Comparison of ENCODE assay signal across 9 mouse cellular contexts in the genomic region with DNA sequence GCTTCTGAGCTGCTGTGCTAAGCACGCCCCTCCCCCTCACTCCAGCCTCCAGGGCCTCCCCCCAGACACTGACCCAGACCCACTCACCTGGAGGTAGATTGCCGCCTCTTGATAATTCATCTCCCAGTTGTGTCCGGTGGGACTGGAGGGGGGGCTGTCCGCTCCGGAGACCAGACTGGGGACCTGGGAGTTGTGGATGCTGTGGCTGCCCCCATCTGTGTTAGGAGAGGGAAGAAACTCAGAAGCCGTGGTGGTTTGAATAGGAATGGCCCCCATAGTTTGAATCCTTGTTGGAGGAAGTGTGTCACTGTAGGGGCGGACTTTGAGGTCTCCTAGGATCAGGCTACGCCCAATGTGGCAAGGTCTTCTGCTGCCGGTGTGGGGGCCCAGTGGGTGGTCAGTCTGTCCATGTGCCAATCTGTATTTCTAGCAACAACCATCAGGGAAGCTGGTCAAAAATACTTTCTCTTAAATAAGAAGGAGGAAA. TPM values are rescaled to one million over a fixed set of nuclear protein-coding genes. Genes with fewer than 3 reads are reported as not detected.
DNase-seq lines count a peak whose midpoint lies in the region; ATAC-seq and TF ChIP-seq lines count a peak whose summit lies in the region.
"Had no signal": no experiment of that assay in that cellular context is flagged by ENCODE, and none has a peak within 500 bp of the region (broad histone marks: within the 10 kb centered on the region; RNA-seq: fewer than 3 reads in every experiment).

No protein-coding gene starts in this region.

- 46% methylated on average over 9 of the region's 9 CpGs for WGBS in lung, embryonic 14.5 days
- 62% methylated on average over 9 of the region's 9 CpGs for WGBS in limb, embryonic 15.5 days
- 60% methylated on average over 9 of the region's 9 CpGs for WGBS in neural tube, embryonic 15.5 days

- H3K27me3 ChIP-seq in lung, embryonic 14.5 days (ENCODE audit: insufficient read depth, low read length) = no peaks in the 10 kb centered on the region
- H3K27me3 ChIP-seq in limb, embryonic 15.5 days = no peaks in the 10 kb centered on the region
- H3K27me3 ChIP-seq in neural tube, embryonic 15.5 days (replicated peaks) = no peaks in the 10 kb centered on the region

- no peak overlapping the region; the same call in 1 of the 2 replicates for H3K4me3 ChIP-seq in lung, embryonic 14.5 days (ENCODE audit: low read depth, low read length)
- H3K4me3 ChIP-seq in limb, embryonic 15.5 days = peak overlapping the region; percentile 3; the same call in 1 of the 2 replicates
- no peak overlapping the region for H3K4me3 ChIP-seq in neural tube, embryonic 15.5 days (replicated peaks)

- H3K27ac ChIP-seq in lung, embryonic 14.5 days (ENCODE audit: low read depth) = peak overlapping the region; percentile 73
- H3K27ac ChIP-seq in limb, embryonic 15.5 days = peak overlapping the region; percentile 55
- peak overlapping the region; percentile 70 for H3K27ac ChIP-seq in neural tube, embryonic 15.5 days (replicated peaks)

- peak; percentile 51 for DNase-seq in cerebellum, adult 11 months
- no peak for DNase-seq in cerebellum, adult 8-10 months
- no peak for DNase-seq in lung, embryonic 14.5 days
- DNase-seq in lung, adult 18-20 months = no peak
- no peak for DNase-seq in right cerebral cortex, postnatal 36 days (ENCODE audit: low spot score in 2 of 2)
- DNase-seq in gastrocnemius, adult 18-20 months (ENCODE audit: low spot score) = no peak
- DNase-seq: right cerebral cortex, postnatal 4 days had no signal

- peak overlapping the region; percentile 49; the same call in 1 of the 2 replicates for H3K4me2 ChIP-seq in lung, embryonic 14.5 days
- H3K4me2 ChIP-seq in limb, embryonic 15.5 days = peak overlapping the region; percentile 38; the same call in 1 of the 2 replicates
- 0 out of 2 replicates have a peak overlapping the region, but pooled peaks have one; percentile 17 for H3K4me2 ChIP-seq in neural tube, embryonic 15.5 days

- H3K36me3 ChIP-seq in lung, embryonic 14.5 days (ENCODE audit: insufficient read depth) = peaks cover 19% of the 10 kb centered on the region
- H3K36me3 ChIP-seq in limb, embryonic 15.5 days = peaks cover 20% of the 10 kb centered on the region
- H3K36me3 ChIP-seq in neural tube, embryonic 15.5 days = peaks cover 10% of the 10 kb centered on the region

- H3K4me1 ChIP-seq in lung, embryonic 14.5 days (ENCODE audit: insufficient read depth) = peaks cover 48% of the 10 kb centered on the region
- peaks cover 64% of the 10 kb centered on the region for H3K4me1 ChIP-seq in limb, embryonic 15.5 days
- H3K4me1 ChIP-seq in neural tube, embryonic 15.5 days = peaks cover 51% of the 10 kb centered on the region

- ATAC-seq in lung, embryonic 14.5 days (ENCODE audit: insufficient read depth) = no peak
- ATAC-seq in limb, embryonic 15.5 days (ENCODE audit: insufficient number of reproducible peaks, low FRiP score, low TSS enrichment, low read depth) = no peak
- no peak for ATAC-seq in neural tube, embryonic 15.5 days (ENCODE audit: low FRiP score)

- no peak overlapping the region for H3K9ac ChIP-seq in lung, embryonic 14.5 days
- H3K9ac ChIP-seq in limb, embryonic 15.5 days = no peak overlapping the region
- H3K9ac ChIP-seq in neural tube, embryonic 15.5 days (replicated peaks) = no peak overlapping the region

- TF ChIP-seq CTCF in lung, embryonic 14.5 days (IDR thresholded peaks at IDR 0.05; ENCODE audit: low read depth) = no peak

- H3K9me3 ChIP-seq in lung, embryonic 14.5 days (ENCODE audit: low read depth, low read length) = no peaks in the 10 kb centered on the region
- no peaks in the 10 kb centered on the region for H3K9me3 ChIP-seq in limb, embryonic 15.5 days
- no peaks in the 10 kb centered on the region for H3K9me3 ChIP-seq in neural tube, embryonic 15.5 days (replicated peaks)

RNA-seq across cellular contexts. Expression of gene Tpcn1, which starts 28.3 kb away (rescaled TPM):
- 16.5 and 17.0 TPM in 2 replicates for polyA plus RNA-seq in lung, embryonic 14.5 days (2014; fragmentation: Nextera tagmentation; extraction: Ambion mirVana)
- 25.4 and 25.8 TPM in 2 replicates for polyA plus RNA-seq in limb, embryonic 15.5 days (2015; fragmentation: Nextera tagmentation; extraction: Ambion mirVana)
- polyA plus RNA-seq in neural tube, embryonic 15.5 days (2015; fragmentation: Nextera tagmentation; extraction: Ambion mirVana) = 20.9 and 21.7 TPM in 2 replicates
- 10 to 100 TPM; 38.9 to 42.9 TPM for total RNA-seq in gastrocnemius, adult 18-20 months (2021)

RNA-seq across cellular contexts. Expression of gene Iqcd, which starts 28.6 kb away (rescaled TPM):
- 0.35 and 0.37 TPM in 2 replicates for polyA plus RNA-seq in lung, embryonic 14.5 days (2014; fragmentation: Nextera tagmentation; extraction: Ambion mirVana)
- polyA plus RNA-seq in limb, embryonic 15.5 days (2015; fragmentation: Nextera tagmentation; extraction: Ambion mirVana) = 0.38 TPM in 2 replicates
- polyA plus RNA-seq in neural tube, embryonic 15.5 days (2015; fragmentation: Nextera tagmentation; extraction: Ambion mirVana) = 1.3 and 1.5 TPM in 2 replicates
- total RNA-seq in gastrocnemius, adult 18-20 months (2021) = not detected

RNA-seq across cellular contexts. Expression of gene Slc8b1, which starts 49.2 kb away (rescaled TPM):
- 2.7 and 3.6 TPM in 2 replicates for polyA plus RNA-seq in lung, embryonic 14.5 days (2014; fragmentation: Nextera tagmentation; extraction: Ambion mirVana)
- 12.0 and 13.4 TPM in 2 replicates for polyA plus RNA-seq in limb, embryonic 15.5 days (2015; fragmentation: Nextera tagmentation; extraction: Ambion mirVana)
- 2.8 and 4.4 TPM in 2 replicates for polyA plus RNA-seq in neural tube, embryonic 15.5 days (2015; fragmentation: Nextera tagmentation; extraction: Ambion mirVana)
- total RNA-seq in gastrocnemius, adult 18-20 months (2021) = 1 to 10 TPM; 8.5 to 8.6 TPM

RNA-seq across cellular contexts. Expression of gene Rita1, which starts 52.2 kb away (rescaled TPM):
- polyA plus RNA-seq in lung, embryonic 14.5 days (2014; fragmentation: Nextera tagmentation; extraction: Ambion mirVana) = 7.2 and 9.5 TPM in 2 replicates
- polyA plus RNA-seq in limb, embryonic 15.5 days (2015; fragmentation: Nextera tagmentation; extraction: Ambion mirVana) = 13.8 TPM in 2 replicates
- 29.4 and 34.0 TPM in 2 replicates for polyA plus RNA-seq in neural tube, embryonic 15.5 days (2015; fragmentation: Nextera tagmentation; extraction: Ambion mirVana)
- 1 to 10 TPM; 7.0 to 7.5 TPM for total RNA-seq in gastrocnemius, adult 18-20 months (2021)

RNA-seq across cellular contexts. Expression of gene Ddx54, which starts 52.4 kb away (rescaled TPM):
- 31.5 and 37.2 TPM in 2 replicates for polyA plus RNA-seq in lung, embryonic 14.5 days (2014; fragmentation: Nextera tagmentation; extraction: Ambion mirVana)
- 39.4 and 41.7 TPM in 2 replicates for polyA plus RNA-seq in limb, embryonic 15.5 days (2015; fragmentation: Nextera tagmentation; extraction: Ambion mirVana)
- polyA plus RNA-seq in neural tube, embryonic 15.5 days (2015; fragmentation: Nextera tagmentation; extraction: Ambion mirVana) = 35.7 and 42.0 TPM in 2 replicates
- 10 to 100 TPM; 15.8 to 15.9 TPM for total RNA-seq in gastrocnemius, adult 18-20 months (2021)
